In the genomic region with DNA sequence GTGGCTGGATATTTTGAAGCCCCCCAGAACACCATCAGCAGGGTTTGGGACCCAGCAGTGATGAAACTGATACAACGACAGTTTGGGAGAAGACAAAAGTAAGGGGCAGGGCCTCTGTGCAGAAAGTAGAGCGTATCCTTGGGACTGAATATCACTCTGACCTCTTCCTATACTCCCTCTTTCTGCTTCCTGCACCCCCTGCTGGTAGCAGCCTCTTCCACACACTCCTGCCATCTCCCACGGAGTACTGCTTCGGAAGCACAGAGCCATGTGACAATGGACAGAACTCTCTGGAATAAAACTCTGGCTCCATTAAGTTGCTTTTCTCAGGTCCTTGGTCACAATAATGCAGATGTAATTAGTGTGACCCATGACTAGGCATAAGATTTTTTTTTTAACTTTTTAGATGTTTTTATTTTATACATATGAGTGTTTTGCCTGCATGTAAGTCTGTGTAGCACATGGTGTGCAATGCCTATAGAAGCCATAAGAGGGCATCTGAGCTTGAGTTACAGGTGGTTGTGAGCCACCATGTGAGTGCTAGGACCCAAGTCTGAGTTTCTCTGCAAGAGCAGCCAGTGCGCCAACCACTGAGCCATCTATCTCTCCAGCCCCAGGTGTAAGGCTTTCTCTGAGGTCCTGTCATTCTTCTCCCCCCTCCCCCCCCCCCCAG, we compare ENCODE assay signal across 9 mouse cellular contexts.
A peak's percentile ranks its signal among the peaks of the same experiment; 100 is the strongest.
DNase-seq lines count a peak whose midpoint lies in the region; TF ChIP-seq lines count a peak whose summit lies in the region.
"Had no signal": no experiment of that assay in that cellular context is flagged by ENCODE, and none has a peak within 500 bp of the region (broad histone marks: within the 10 kb centered on the region; RNA-seq: fewer than 3 reads in every experiment).

No protein-coding gene starts in this region.

- no peak overlapping the region for H3K4me3 ChIP-seq in left cerebral cortex, adult 2 months
- no peak overlapping the region for H3K4me3 ChIP-seq in lung, adult 2 months (replicated peaks; ENCODE audit: extremely low read depth, low read depth, low read length)
- H3K4me3 ChIP-seq: liver, embryonic 13.5 days had no signal

- no peak for TF ChIP-seq POLR2A in lung, adult 2 months (IDR thresholded peaks at IDR 0.05; ENCODE audit: borderline replicate concordance, extremely low read depth, low read depth, low read length)

- no peak overlapping the region for H3K27ac ChIP-seq in left cerebral cortex, adult 2 months
- H3K27ac ChIP-seq: liver, embryonic 13.5 days had no signal

- peak; percentile 23 for TF ChIP-seq CTCF in left cerebral cortex, adult 2 months (IDR thresholded peaks at IDR 0.05)
- peak; percentile 41 for TF ChIP-seq CTCF in lung, adult 2 months (IDR thresholded peaks at IDR 0.05; ENCODE audit: insufficient read depth, low read length)

- DNase-seq in embryo, embryonic 10 days (ENCODE audit: low spot score): peak; percentile 46
- DNase-seq in embryo, embryonic 11 days: no peak
- DNase-seq in left cerebral cortex, adult 2 months (ENCODE audit: extremely low spot score in 1 of 2, low spot score in 2 of 2): no peak
- no peak for DNase-seq in left cerebral cortex, postnatal 14 days (ENCODE audit: low spot score in 2 of 2)
- peak; percentile 39 to 42 for DNase-seq in adrenal gland, adult 18-20 months (ENCODE audit: low spot score in 2 of 2)
- DNase-seq in lung, adult 2 months: no peak
- DNase-seq in cerebellum, postnatal 25 days: no peak
- DNase-seq in layer of hippocampus, adult 9-11 months: no peak
- DNase-seq: liver, embryonic 13.5 days had no signal

- intact Hi-C loops in left cerebral cortex, adult 2 months (cut with DNase I): no loop called here
- intact Hi-C loops in left cerebral cortex, postnatal 14 days (cut with DNase I): no loop called here

- WGBS in lung, adult 2 months: 89% methylated on average over 5 of the region's 5 CpGs

- 0 out of 2 replicates have a peak, but pooled peaks cover 2% of the 10 kb centered on the region for H3K4me1 ChIP-seq in lung, adult 2 months (ENCODE audit: control insufficient read depth, insufficient read depth, low read length)
- H3K4me1 ChIP-seq: liver, embryonic 13.5 days had no signal

Comparison
In these comparisons a context has a peak if more than half of its experiments do, and no peak if none do; other contexts are left out.
1. DNase-seq: peak in embryo, embryonic 10 days (single experiment) and adrenal gland, adult 18-20 months (2 of 2); none in embryo, embryonic 11 days (single experiment), left cerebral cortex, adult 2 months (0 of 2), left cerebral cortex, postnatal 14 days (0 of 2), lung, adult 2 months (single experiment), cerebellum, postnatal 25 days (0 of 2) and layer of hippocampus, adult 9-11 months (single experiment).